Mouse (Mus musculus) thymus, adult 2 months (tissue): ENCODE results near the gene Six1. TPM values are rescaled to one million over a fixed set of nuclear protein-coding genes. Genes with fewer than 3 reads are reported as not detected.
"Not testable (repeated sequence)": the region's sequence is repeated elsewhere in the genome, so short reads cannot be mapped to it uniquely, and the experiment has no call there.

ENCODE experiments used
- DNase-seq: peaks from one replicate; pipeline ENCODE4 v3.0.0; 2021
- H3K27ac ChIP-seq: fragments of 200-500 bp; 2 replicates; pipeline ENCODE4 v1.5.1; 2012; ENCODE audit warnings: low read length, control low read depth; ENCODE audit not compliant: control insufficient read depth, insufficient read depth
- H3K27me3 ChIP-seq: fragments of 200-500 bp; 2 replicates; pipeline ENCODE4 v1.6.1; 2012; ENCODE audit warnings: mild to moderate bottlenecking, low read length, moderate library complexity, mixed read lengths; ENCODE audit not compliant: control insufficient read depth, insufficient read depth
- H3K36me3 ChIP-seq: fragments of 200-500 bp; 2 replicates; pipeline ENCODE4 v1.6.1; 2012; ENCODE audit warnings: mild to moderate bottlenecking, low read length, moderate library complexity; ENCODE audit not compliant: control insufficient read depth, insufficient read depth
- H3K4me1 ChIP-seq: fragments of 200-500 bp; replicated peaks from 2 replicates; pipeline ENCODE4 v1.6.1; 2012; ENCODE audit warnings: low read length; ENCODE audit not compliant: control insufficient read depth, insufficient read depth
- H3K4me3 ChIP-seq: fragments of 200-500 bp; 2 replicates; pipeline ENCODE4 v1.5.1; 2012; ENCODE audit warnings: mild to moderate bottlenecking, low read length, control low read depth, moderate library complexity; ENCODE audit not compliant: control insufficient read depth, insufficient read depth
- CTCF ChIP-seq: fragments of 200-500 bp; IDR thresholded peaks from 2 replicates; pipeline ENCODE4 v1.5.1; 2012; ENCODE audit warnings: mild to moderate bottlenecking, control low read depth, low read length, moderate library complexity, borderline replicate concordance; ENCODE audit not compliant: control insufficient read depth, poor library complexity, insufficient read depth; ENCODE audit errors: extremely low read depth
- POLR2A ChIP-seq: fragments of 200-500 bp; IDR thresholded peaks from 2 replicates; pipeline ENCODE4 v1.6.1; 2012; ENCODE audit warnings: mild to moderate bottlenecking, low read length, control low read depth, moderate library complexity; ENCODE audit not compliant: control insufficient read depth, poor library complexity, insufficient read depth; ENCODE audit errors: extremely low read depth
- WGBS: fragments of 180-500 bp; shearing (Covaris S2); methylation state at CpG from one replicate; pipeline ENCODE4 v1.1.7; 2018; 5-methylcytosine and 5-hydroxymethylcytosine counted together
- polyA plus RNA-seq: library from polyadenylated mRNA; depleted of rRNA; stranded (reverse); fragments of >200 nt; gene quantifications from 2 replicates; pipeline ENCODE4 v1.2.3, GENCODE M21; 2012

Six1 gene
- polyA plus RNA-seq, 1 experiment: 13.9 TPM

- WGBS: 84% methylated on average over 5 of the region's 5 CpGs
- no peak overlapping the region for H3K4me3 ChIP-seq
- H3K27me3 ChIP-seq: no peaks in the 10 kb centered on the region
- H3K27ac ChIP-seq: no peak overlapping the region
- DNase-seq: no peak
- no peaks in the 10 kb centered on the region for H3K4me1 ChIP-seq
- H3K36me3 ChIP-seq: no peaks in the 10 kb centered on the region
- TF ChIP-seq CTCF (no peak), POLR2A (no peak)
These were observed 34.8 kb upstream of the Six1 start for GRCm38 (mm10) chr12:73088500-73088899.

GRCm38 (mm10) chr12:73087086-73087485 is 33.4 kb upstream of the Six1 start:
- no peak for DNase-seq
- WGBS: 99% methylated on average over 7 of the region's 7 CpGs
- TF ChIP-seq POLR2A: no peak
- no peak for TF ChIP-seq CTCF
- no peaks in the 10 kb centered on the region for H3K27me3 ChIP-seq
- H3K36me3 ChIP-seq: no peaks in the 10 kb centered on the region
- no peak overlapping the region for H3K4me3 ChIP-seq
- no peaks in the 10 kb centered on the region for H3K4me1 ChIP-seq
- H3K27ac ChIP-seq: no peak overlapping the region

GRCm38 (mm10) chr12:73085739-73086630 is 32.3 kb upstream of the Six1 start:
- Histone ChIP-seq H3K27ac (no peak overlapping the region), H3K4me1 (no peaks in the 10 kb centered on the region), H3K36me3 (no peaks in the 10 kb centered on the region), H3K27me3 (no peaks in the 10 kb centered on the region), H3K4me3 (no peak overlapping the region)
- 86% methylated on average over 11 of the region's 11 CpGs for WGBS
- DNase-seq: no peak
- no peak for TF ChIP-seq CTCF
- no peak for TF ChIP-seq POLR2A

- DNase-seq: no peak
- TF ChIP-seq CTCF (no peak), POLR2A (no peak)
- H3K27ac ChIP-seq: no peak overlapping the region
- WGBS: 5% methylated on average over 4 of the region's 4 CpGs
- H3K36me3 ChIP-seq: no peaks in the 10 kb centered on the region
- no peaks in the 10 kb centered on the region for H3K27me3 ChIP-seq
- H3K4me3 ChIP-seq: no peak overlapping the region
- H3K4me1 ChIP-seq: no peaks in the 10 kb centered on the region
These were observed 30.1 kb upstream of the Six1 start for GRCm38 (mm10) chr12:73083773-73084172.

GRCm38 (mm10) chr12:73081828-73082227 is 28.1 kb upstream of the Six1 start:
- not testable (repeated sequence) for H3K4me3 ChIP-seq, DNase-seq, H3K36me3 ChIP-seq, H3K27ac ChIP-seq, H3K27me3 ChIP-seq, H3K4me1 ChIP-seq
- 91% methylated on average over 4 of the region's 4 CpGs for WGBS

- DNase-seq: no peak
- Histone ChIP-seq H3K4me1 (no peaks in the 10 kb centered on the region), H3K4me3 (no peak overlapping the region), H3K27me3 (no peaks in the 10 kb centered on the region; the same call in 1 of the 2 replicates), H3K27ac (no peak overlapping the region), H3K36me3 (no peaks in the 10 kb centered on the region)
- 81% methylated on average over 9 of the region's 9 CpGs for WGBS
- TF ChIP-seq POLR2A: no peak
- no peak for TF ChIP-seq CTCF
These were observed 7.2 kb upstream of the Six1 start for GRCm38 (mm10) chr12:73060805-73061410.
